Mouse (Mus musculus) stomach, embryonic 15.5 days (tissue): ENCODE measurements around the gene Arpc1a. TPM values are rescaled to one million over a fixed set of nuclear protein-coding genes. Genes with fewer than 3 reads are reported as not detected.

Source experiments
- ATAC-seq: fragments of 200-750 bp; cut with Nextera tagmentation; 2 replicates; pipeline ENCODE4 v1.8.0; 2017; ENCODE audit warnings: low read depth, moderate number of reproducible peaks, moderate TSS enrichment; ENCODE audit not compliant: insufficient read depth, low FRiP score
- H3K27ac ChIP-seq: fragments of 300-500 bp; sonication (generic); 2 replicates; pipeline ENCODE4 v1.5.1; 2015; ENCODE audit warnings: mild to moderate bottlenecking, inconsistent platforms
- H3K27me3 ChIP-seq: fragments of 300-500 bp; sonication (generic); replicated peaks from 2 replicates; pipeline ENCODE4 v1.6.1; 2015; ENCODE audit warnings: inconsistent platforms
- H3K36me3 ChIP-seq: fragments of 300-500 bp; sonication (generic); 2 replicates; pipeline ENCODE4 v1.6.1; 2015; ENCODE audit warnings: inconsistent platforms
- H3K4me1 ChIP-seq: fragments of 300-500 bp; sonication (generic); 2 replicates; pipeline ENCODE4 v1.6.1; 2015; ENCODE audit warnings: inconsistent platforms
- H3K4me2 ChIP-seq: fragments of 300-500 bp; sonication (generic); 2 replicates; pipeline ENCODE4 v1.6.1; 2015; ENCODE audit warnings: mild to moderate bottlenecking, inconsistent platforms
- H3K4me3 ChIP-seq: fragments of 300-500 bp; sonication (generic); replicated peaks from 2 replicates; pipeline ENCODE4 v1.5.1; 2015; ENCODE audit warnings: inconsistent platforms
- H3K9ac ChIP-seq: fragments of 300-500 bp; sonication (generic); 2 replicates; pipeline ENCODE4 v1.6.1; 2015; ENCODE audit warnings: inconsistent platforms
- H3K9me3 ChIP-seq: fragments of 300-500 bp; sonication (generic); 2 replicates; pipeline ENCODE4 v1.6.1; 2016; ENCODE audit warnings: inconsistent platforms
- WGBS: fragments of 180-500 bp; shearing (Covaris S2); methylation state at CpG from one replicate; pipeline ENCODE4 v1.1.7; 2015; 5-methylcytosine and 5-hydroxymethylcytosine counted together
- polyA plus RNA-seq: library from polyadenylated mRNA; unstranded; fragments of >200 nt; fragmentation: Nextera tagmentation; extraction: Ambion mirVana; gene quantifications from 2 replicates; pipeline ENCODE4 v1.2.1, GENCODE M21; 2015

Arpc1a gene
- polyA plus RNA-seq, 1 experiment from 2014 or later = 134 TPM

DNA sequence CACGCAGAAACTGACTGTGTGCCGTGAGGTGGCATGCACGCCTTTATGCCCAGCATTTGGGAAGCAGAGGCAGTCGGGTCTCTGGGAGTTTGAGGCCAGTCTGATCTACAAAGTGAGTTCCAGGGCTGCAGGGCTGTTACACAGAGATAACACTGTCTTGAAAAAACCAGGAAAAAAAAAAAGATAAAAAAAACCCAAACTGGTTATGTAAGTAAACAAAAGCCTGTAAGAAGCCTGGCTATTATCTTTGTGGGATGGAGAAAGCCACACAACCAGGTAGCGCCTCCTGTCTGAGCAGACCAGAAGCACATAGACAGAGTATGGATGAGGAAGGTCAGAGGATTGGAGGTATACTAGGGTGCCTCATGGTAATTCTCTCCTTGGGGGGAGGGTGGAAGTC, 69.1 kb downstream of the Arpc1a start:
- H3K9ac ChIP-seq = no peak overlapping the region
- peaks cover 66% of the 10 kb centered on the region for H3K36me3 ChIP-seq
- H3K9me3 ChIP-seq = no peaks in the 10 kb centered on the region
- no peaks in the 10 kb centered on the region for H3K4me1 ChIP-seq
- H3K4me3 ChIP-seq = no peak overlapping the region
- ATAC-seq = no peak
- WGBS = 91% methylated on average over 5 of the region's 5 CpGs
- no peak overlapping the region for H3K27ac ChIP-seq
- no peaks in the 10 kb centered on the region for H3K27me3 ChIP-seq
- no peak overlapping the region for H3K4me2 ChIP-seq

Other genes with a start within 250 kb of the Arpc1a start
- 14.3 and 14.4 TPM in 2 replicates for gene Smurf1, start 118.0 kb upstream of the Arpc1a start, polyA plus RNA-seq
- gene Gm4871, start 51.1 kb upstream of the Arpc1a start, polyA plus RNA-seq = not detected in 2 replicates
- not detected in 2 replicates for gene 1700018F24Rik, start 40.8 kb upstream of the Arpc1a start, polyA plus RNA-seq
- 0.18 and 0.52 TPM in 2 replicates for gene Kpna7, start 200 bp downstream of the Arpc1a start, polyA plus RNA-seq
- gene Arpc1b, start 30.4 kb downstream of the Arpc1a start, polyA plus RNA-seq = 393 and 405 TPM in 2 replicates
- 90.9 and 91.1 TPM in 2 replicates for gene Pdap1, start 56.4 kb downstream of the Arpc1a start, polyA plus RNA-seq
- gene Bud31, start 56.5 kb downstream of the Arpc1a start, polyA plus RNA-seq = 175 TPM in 2 replicates
- gene Ptcd1, start 83.3 kb downstream of the Arpc1a start, polyA plus RNA-seq = 13.7 and 13.9 TPM in 2 replicates
- gene Cpsf4, start 83.4 kb downstream of the Arpc1a start, polyA plus RNA-seq = 43.0 and 44.6 TPM in 2 replicates
- gene Atp5j2, start 108.2 kb downstream of the Arpc1a start, polyA plus RNA-seq = 678 and 770 TPM in 2 replicates
- gene Zkscan14, start 118.0 kb downstream of the Arpc1a start, polyA plus RNA-seq = 7.4 and 8.0 TPM in 2 replicates
- 10.4 and 12.1 TPM in 2 replicates for gene Zkscan5, start 120.7 kb downstream of the Arpc1a start, polyA plus RNA-seq
- gene Zfp655, start 147.9 kb downstream of the Arpc1a start, polyA plus RNA-seq = 28.7 and 31.2 TPM in 2 replicates
- 0.68 and 0.85 TPM in 2 replicates for gene Zscan25, start 196.7 kb downstream of the Arpc1a start, polyA plus RNA-seq